Mouse (Mus musculus): ENCODE measurements around the gene Clic3.

DNA sequence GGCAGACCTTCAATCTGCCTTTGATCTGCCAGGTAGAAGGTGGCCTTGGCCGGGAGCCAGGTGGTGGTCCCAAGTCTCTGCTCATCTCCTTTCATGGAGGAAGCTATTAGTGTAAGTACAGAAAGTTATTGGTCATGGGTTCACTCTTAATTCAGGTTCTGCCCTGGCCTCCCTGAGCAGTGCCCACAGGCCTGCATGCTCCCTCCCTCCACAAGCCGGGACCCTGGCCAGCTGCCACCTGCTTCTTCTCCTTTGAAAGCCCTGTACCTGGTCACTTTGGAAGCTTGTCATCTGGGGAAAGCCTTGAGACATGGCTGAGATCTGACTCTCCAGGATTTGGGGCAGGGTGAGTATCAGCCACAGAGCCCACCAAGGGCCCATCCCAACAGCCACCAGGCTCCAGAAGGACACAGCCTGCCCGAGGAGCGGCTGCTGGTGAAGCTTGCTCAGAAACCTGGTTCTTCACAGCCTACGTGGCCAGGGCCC, 36.9 kb downstream of the Clic3 start, which contains the start of gene Lcn12:
- TF ChIP-seq POLR2A (IDR thresholded peaks at IDR 0.05; ENCODE audit: insufficient read depth, low read depth, low read length) (no peak), CTCF (IDR thresholded peaks at IDR 0.05; ENCODE audit: insufficient read depth, low read depth, low read length) (no peak)
